Mouse (Mus musculus) brown adipose tissue, adult 24 weeks (tissue): ENCODE measurements at regions not wholly inside any gene's neighbourhood (a gene's known extent, or its start where the extent isn't known, plus 50 kb on each side); places are given as distances from the start of the nearest gene placed in this dataset.

Experiments
- H3K27ac ChIP-seq: fragments of 200-500 bp; replicated peaks from 2 replicates; pipeline ENCODE4 v1.5.1; 2012; ENCODE audit warnings: low read depth, mild to moderate bottlenecking, low read length
- H3K4me1 ChIP-seq: fragments of 200-500 bp; 2 replicates; pipeline ENCODE4 v1.6.1; 2012; ENCODE audit warnings: low read length, mixed read lengths; ENCODE audit not compliant: control insufficient read depth, insufficient read depth, insufficient read length
- H3K4me3 ChIP-seq: fragments of 200-500 bp; 2 replicates; pipeline ENCODE4 v1.5.1; 2012; ENCODE audit warnings: low read depth, mild to moderate bottlenecking, low read length, moderate library complexity; ENCODE audit not compliant: insufficient read depth

GRCm38 (mm10) chr10:111881339-111882211, 90.9 kb upstream of the Krr1 start:
- H3K4me3 ChIP-seq: no peak overlapping the region
- no peak overlapping the region for H3K27ac ChIP-seq
- no peaks in the 10 kb centered on the region for H3K4me1 ChIP-seq

- no peak overlapping the region for H3K4me3 ChIP-seq
- H3K27ac ChIP-seq: no peak overlapping the region
- H3K4me1 ChIP-seq: no peaks in the 10 kb centered on the region
These were observed 89.9 kb upstream of the Krr1 start for GRCm38 (mm10) chr10:111882521-111882920.

GRCm38 (mm10) chr10:111884701-111885100, 87.8 kb upstream of the Krr1 start:
- Histone ChIP-seq H3K27ac (no peak overlapping the region), H3K4me3 (no peak overlapping the region), H3K4me1 (no peaks in the 10 kb centered on the region)

GRCm38 (mm10) chr10:111889111-111889510, 83.4 kb upstream of the Krr1 start:
- Histone ChIP-seq H3K4me3 (no peak overlapping the region), H3K27ac (no peak overlapping the region), H3K4me1 (no peaks in the 10 kb centered on the region)

- H3K4me1 ChIP-seq: no peaks in the 10 kb centered on the region
- no peak overlapping the region for H3K27ac ChIP-seq
- no peak overlapping the region for H3K4me3 ChIP-seq
These were observed 79.0 kb upstream of the Krr1 start for GRCm38 (mm10) chr10:111893489-111893888.

GRCm38 (mm10) chr10:111893941-111894340, 78.5 kb upstream of the Krr1 start:
- no peak overlapping the region for H3K27ac ChIP-seq
- H3K4me3 ChIP-seq: no peak overlapping the region
- no peaks in the 10 kb centered on the region for H3K4me1 ChIP-seq

- no peak overlapping the region for H3K4me3 ChIP-seq
- H3K27ac ChIP-seq: no peak overlapping the region
- no peaks in the 10 kb centered on the region for H3K4me1 ChIP-seq
These were observed 75.1 kb upstream of the Krr1 start for GRCm38 (mm10) chr10:111897361-111897760.

- H3K27ac ChIP-seq: no peak overlapping the region
- no peaks in the 10 kb centered on the region for H3K4me1 ChIP-seq
- no peak overlapping the region for H3K4me3 ChIP-seq
These were observed 71.4 kb upstream of the Krr1 start for GRCm38 (mm10) chr10:111900723-111901716.

GRCm38 (mm10) chr10:111903956-111904355, 68.5 kb upstream of the Krr1 start:
- Histone ChIP-seq H3K27ac (no peak overlapping the region), H3K4me1 (no peaks in the 10 kb centered on the region; the same call in 1 of the 2 replicates), H3K4me3 (no peak overlapping the region)

- Histone ChIP-seq H3K4me3 (no peak overlapping the region), H3K4me1 (no peaks in the 10 kb centered on the region; the same call in 1 of the 2 replicates), H3K27ac (no peak overlapping the region)
These were observed 64.6 kb upstream of the Krr1 start for GRCm38 (mm10) chr10:111907836-111908235.

- Histone ChIP-seq H3K4me3 (no peak overlapping the region), H3K27ac (no peak overlapping the region), H3K4me1 (no peaks in the 10 kb centered on the region; the same call in 1 of the 2 replicates)
These were observed 59.9 kb upstream of the Krr1 start for GRCm38 (mm10) chr10:111912561-111912960.

GRCm38 (mm10) chr10:111913066-111913785, 59.2 kb upstream of the Krr1 start:
- Histone ChIP-seq H3K4me3 (no peak overlapping the region), H3K4me1 (no peaks in the 10 kb centered on the region), H3K27ac (no peak overlapping the region)

GRCm38 (mm10) chr10:111914231-111914630, 58.2 kb upstream of the Krr1 start:
- Histone ChIP-seq H3K27ac (no peak overlapping the region), H3K4me3 (no peak overlapping the region), H3K4me1 (no peaks in the 10 kb centered on the region)

- Histone ChIP-seq H3K4me3 (no peak overlapping the region), H3K27ac (no peak overlapping the region), H3K4me1 (no peaks in the 10 kb centered on the region)
These were observed 54.4 kb upstream of the Krr1 start for GRCm38 (mm10) chr10:111918071-111918507.

GRCm38 (mm10) chr10:111919475-111919874, 53.0 kb upstream of the Krr1 start:
- no peak overlapping the region for H3K27ac ChIP-seq
- H3K4me1 ChIP-seq: no peaks in the 10 kb centered on the region
- no peak overlapping the region for H3K4me3 ChIP-seq
